Mouse (Mus musculus) layer of hippocampus, postnatal 10 days (tissue): ENCODE data around the gene Hgd. TPM values are rescaled to one million over a fixed set of nuclear protein-coding genes. Genes with fewer than 3 reads are reported as not detected.
"Not testable (repeated sequence)": the region's sequence is repeated elsewhere in the genome, so short reads cannot be mapped to it uniquely, and the experiment has no call there.

Experiments used
- DNase-seq, 2 experiments: peaks; one replicate each; pipeline ENCODE4 v3.0.0; 2021; ENCODE audit warnings: low spot score in 2 of 2
- total RNA-seq, 2 experiments: library from RNA; stranded (reverse); gene quantifications; 2 replicates each; pipeline ENCODE4 v1.2.3; 2021

Hgd gene
- total RNA-seq, 2 experiments from 2014 or later = 0.31 TPM; not detected in 1

GRCm38 (mm10) chr16:37628336-37628735 is 48.4 kb downstream of the Hgd start:
- DNase-seq = no peak

GRCm38 (mm10) chr16:37629011-37629410 is 49.1 kb downstream of the Hgd start:
- DNase-seq = no peak

GRCm38 (mm10) chr16:37634578-37634977 is 54.6 kb downstream of the Hgd start:
- no peak for DNase-seq

GRCm38 (mm10) chr16:37635095-37635494 is 55.1 kb downstream of the Hgd start:
- DNase-seq = no peak

- no peak for DNase-seq
These were observed 56.2 kb downstream of the Hgd start for GRCm38 (mm10) chr16:37636107-37636506.

GRCm38 (mm10) chr16:37637802-37638201 is 57.8 kb downstream of the Hgd start:
- DNase-seq = no peak

- DNase-seq = not testable (repeated sequence)
These were observed 60.6 kb downstream of the Hgd start for GRCm38 (mm10) chr16:37640522-37640921.

- DNase-seq = no peak
These were observed 64.5 kb downstream of the Hgd start for GRCm38 (mm10) chr16:37644486-37644885.

- no peak for DNase-seq
These were observed 65.3 kb downstream of the Hgd start for GRCm38 (mm10) chr16:37645211-37645610.

- DNase-seq = no peak
These were observed 65.8 kb downstream of the Hgd start for GRCm38 (mm10) chr16:37645799-37646198.

- no peak for DNase-seq
These were observed 67.1 kb downstream of the Hgd start for GRCm38 (mm10) chr16:37647067-37647466.

- DNase-seq = no peak
These were observed 68.0 kb downstream of the Hgd start for GRCm38 (mm10) chr16:37647936-37648335.

GRCm38 (mm10) chr16:37649068-37649467 is 69.1 kb downstream of the Hgd start:
- DNase-seq = no peak

- no peak for DNase-seq
These were observed 71.5 kb downstream of the Hgd start for GRCm38 (mm10) chr16:37651467-37651866.

- no peak for DNase-seq
These were observed 72.7 kb downstream of the Hgd start for GRCm38 (mm10) chr16:37652654-37653053.

GRCm38 (mm10) chr16:37653058-37653457 is 73.1 kb downstream of the Hgd start:
- no peak for DNase-seq

- DNase-seq = peak; percentile 92 to 96
These were observed 74.0 kb downstream of the Hgd start, which contains the start of gene Ndufb4 for GRCm38 (mm10) chr16:37653731-37654657. Gene Ndufb4, minus strand, starts transcription at chr16:37654453.

- DNase-seq = no peak
These were observed 75.0 kb downstream of the Hgd start for GRCm38 (mm10) chr16:37654831-37655455.

GRCm38 (mm10) chr16:37655756-37656347 is 75.9 kb downstream of the Hgd start:
- DNase-seq = no peak

- DNase-seq = no peak
These were observed 76.8 kb downstream of the Hgd start for GRCm38 (mm10) chr16:37656796-37657195.

- no peak for DNase-seq
These were observed 83.9 kb downstream of the Hgd start for GRCm38 (mm10) chr16:37663643-37664459.
